Mouse (Mus musculus): ENCODE results near the gene Gm49383.
A peak's percentile ranks its signal among the peaks of the same experiment; 100 is the strongest.
"Not testable (repeated sequence)": the region's sequence is repeated elsewhere in the genome, so short reads cannot be mapped to it uniquely, and the experiment has no call there.

Gene Gm49383

GRCm38 (mm10) chr12:69163586-69163985 is 33.3 kb downstream of the Gm49383 start:
- DNase-seq, result not testable (repeated sequence)

- DNase-seq, result not testable (repeated sequence)
These were observed 36.2 kb downstream of the Gm49383 start for GRCm38 (mm10) chr12:69160677-69161076.

- peak in 1 of 2 experiments; percentile 10 for DNase-seq
These were observed 37.3 kb downstream of the Gm49383 start for GRCm38 (mm10) chr12:69159578-69159940.

- peak; percentile 98 for DNase-seq
These were observed 37.9 kb downstream of the Gm49383 start, which contains the start of gene Rps29 for GRCm38 (mm10) chr12:69158765-69159577. TSS of gene Rps29 (minus strand) at chr12:69159186.

GRCm38 (mm10) chr12:69158366-69158764 is 38.5 kb downstream of the Gm49383 start:
- no peak for DNase-seq

GRCm38 (mm10) chr12:69157107-69157506 is 39.8 kb downstream of the Gm49383 start:
- no peak for DNase-seq

- no peak for DNase-seq
These were observed 40.5 kb downstream of the Gm49383 start for GRCm38 (mm10) chr12:69156436-69156835.

GRCm38 (mm10) chr12:69155923-69156322 is 41.0 kb downstream of the Gm49383 start:
- no peak for DNase-seq

- DNase-seq, result no peak
These were observed 46.9 kb downstream of the Gm49383 start for GRCm38 (mm10) chr12:69150049-69150448.

- DNase-seq, result no peak
These were observed 49.7 kb downstream of the Gm49383 start for GRCm38 (mm10) chr12:69147166-69147735.

- DNase-seq, result no peak
These were observed 53.4 kb downstream of the Gm49383 start for GRCm38 (mm10) chr12:69143460-69143859.

GRCm38 (mm10) chr12:69139841-69140240 is 57.1 kb downstream of the Gm49383 start:
- no peak for DNase-seq

GRCm38 (mm10) chr12:69139201-69139600 is 57.7 kb downstream of the Gm49383 start:
- DNase-seq, result no peak
